ENCODE assay signal across 8 mouse cellular contexts in genomic region chr16:8674165-8674564, GRCm38 (mm10). TPM values are rescaled to one million over a fixed set of nuclear protein-coding genes. Genes with fewer than 3 reads are reported as not detected.
DNase-seq lines count a peak whose midpoint lies in the region; TF ChIP-seq lines count a peak whose summit lies in the region.
"Had no signal": no experiment of that assay in that cellular context is flagged by ENCODE, and none has a peak within 500 bp of the region (broad histone marks: within the 10 kb centered on the region; RNA-seq: fewer than 3 reads in every experiment).

No protein-coding gene starts in this region.

- no peak overlapping the region for H3ac ChIP-seq in myocyte (ENCODE audit: control insufficient read depth, insufficient read length)

- no peak overlapping the region for H3K4me3 ChIP-seq in myocyte

- H3K27me3 ChIP-seq in myocyte (ENCODE audit: control insufficient read depth, insufficient read depth, insufficient read length) = no peaks in the 10 kb centered on the region

- peaks cover 21% of the 10 kb centered on the region for H3K79me2 ChIP-seq in myocyte (ENCODE audit: control insufficient read depth, insufficient read depth)

- peak overlapping the region; percentile 42 for H3K4me2 ChIP-seq in myocyte (ENCODE audit: low read depth)

- peak; percentile 29 to 64 for DNase-seq in layer of hippocampus, postnatal 14 days (ENCODE audit: low spot score in 2 of 2)
- DNase-seq in layer of hippocampus, adult 8-10 months (ENCODE audit: low spot score in 2 of 2) = no peak
- peak; percentile 88 for DNase-seq in R1 (ENCODE audit: low read depth, low spot score)
- DNase-seq in embryo, embryonic 11.5 days (ENCODE audit: low read depth, low spot score) = peak; percentile 67
- peak; percentile 47 to 54 for DNase-seq in kidney, postnatal 25 days
- DNase-seq in thymus, postnatal 14 days = peak; percentile 79

- TF ChIP-seq POLR2A in myocyte (IDR thresholded peaks at IDR 0.05; ENCODE audit: insufficient read length, low read depth) = no peak

- no peaks in the 10 kb centered on the region for H3K36me3 ChIP-seq in myocyte (ENCODE audit: control insufficient read depth, insufficient read depth)

TF ChIP-seq in myocyte, 11 proteins besides CTCF, POLR2A, EP300 and RAD21:
- TF ChIP-seq SRF (IDR thresholded peaks at IDR 0.05; ENCODE audit: control insufficient read depth, insufficient read length, low read depth) (no peak), MYOD1 (IDR thresholded peaks at IDR 0.05; ENCODE audit: control insufficient read depth in 1 of 3, insufficient read length in 2 of 3, low read depth in 2 of 3) (no peak), E2F4 (IDR thresholded peaks at IDR 0.05; ENCODE audit: insufficient read depth) (no peak), REST (IDR thresholded peaks at IDR 0.05; ENCODE audit: insufficient read depth, insufficient read length) (no peak), CEBPB (IDR thresholded peaks at IDR 0.05; ENCODE audit: insufficient read depth, poor library complexity, severe bottlenecking) (no peak), TCF3 (IDR thresholded peaks at IDR 0.05; ENCODE audit: insufficient read length, low read depth) (no peak), MYOG (IDR thresholded peaks at IDR 0.05; ENCODE audit: control insufficient read depth in 1 of 3, insufficient read depth in 1 of 3, insufficient read length in 2 of 3, low read depth in 2 of 3) (no peak), USF1 (IDR thresholded peaks at IDR 0.05; ENCODE audit: low read depth) (no peak), MAX (IDR thresholded peaks at IDR 0.05; ENCODE audit: low read depth) (no peak), TCF12 (IDR thresholded peaks at IDR 0.05; ENCODE audit: insufficient read depth, poor library complexity, severe bottlenecking) (no peak), POLR2AphosphoS2 (IDR thresholded peaks at IDR 0.05; ENCODE audit: insufficient read length, low read depth) (no peak)

RNA-seq across cellular contexts. Expression of gene Carhsp1, which starts 2.2 kb away (rescaled TPM):
- total RNA-seq in layer of hippocampus, postnatal 14 days (2021) = 10 to 100 TPM; 23.2 to 23.8 TPM
- total RNA-seq in layer of hippocampus, adult 8-10 months (2022) = 10 to 100 TPM; 22.4 to 29.6 (median 24.0) TPM
- polyA plus RNA-seq in myocyte (2012; fragmentation: generic; extraction: Trizol) = 110 TPM

RNA-seq across cellular contexts. Expression of gene Gm5767, which starts 6.4 kb away (rescaled TPM):
- not detected for total RNA-seq in layer of hippocampus, postnatal 14 days (2021)
- total RNA-seq in layer of hippocampus, adult 8-10 months (2022) = not detected
- polyA plus RNA-seq in myocyte (2012; fragmentation: generic; extraction: Trizol) = 0.16 TPM
- total RNA-seq: left cerebral cortex, adult 18-20 months had no signal

RNA-seq across cellular contexts. Expression of gene Tmem186, which starts 36.7 kb away (rescaled TPM):
- 10 to 100 TPM; 10.6 to 11.5 TPM for total RNA-seq in layer of hippocampus, postnatal 14 days (2021)
- 10 to 100 TPM; 12.9 to 13.7 (median 13.4) TPM for total RNA-seq in layer of hippocampus, adult 8-10 months (2022)
- 7.4 TPM for polyA plus RNA-seq in myocyte (2012; fragmentation: generic; extraction: Trizol)

RNA-seq across cellular contexts. Expression of gene Pmm2, which starts 36.7 kb away (rescaled TPM):
- 10 to 100 TPM; 31.9 to 34.5 TPM for total RNA-seq in layer of hippocampus, postnatal 14 days (2021)
- 10 to 100 TPM; 31.2 to 42.1 (median 40.8) TPM for total RNA-seq in layer of hippocampus, adult 8-10 months (2022)
- 31.7 TPM for polyA plus RNA-seq in myocyte (2012; fragmentation: generic; extraction: Trizol)

Comparison
In these comparisons a context has a peak if more than half of its experiments do, and no peak if none do; other contexts are left out.
1. DNase-seq: peak in layer of hippocampus, postnatal 14 days (2 of 2), R1 (single experiment), embryo, embryonic 11.5 days (single experiment), kidney, postnatal 25 days (2 of 2) and thymus, postnatal 14 days (single experiment); none in layer of hippocampus, adult 8-10 months (0 of 2).